12 mouse cellular contexts compared by ENCODE assay signal in genomic region chr13:95419204-95419749, GRCm38 (mm10). TPM values are rescaled to one million over a fixed set of nuclear protein-coding genes. Genes with fewer than 3 reads are reported as not detected.
DNase-seq lines count a peak whose midpoint lies in the region; ATAC-seq lines count a peak whose summit lies in the region.
"Had no signal": no experiment of that assay in that cellular context is flagged by ENCODE, and none has a peak within 500 bp of the region (broad histone marks: within the 10 kb centered on the region; RNA-seq: fewer than 3 reads in every experiment).

No protein-coding gene starts in this region.

- peak; percentile 34 to 46 for DNase-seq in right cerebral cortex, postnatal 10 days (ENCODE audit: low spot score in 2 of 2)
- no peak for DNase-seq in right cerebral cortex, postnatal 36 days (ENCODE audit: low spot score in 2 of 2)
- peak; percentile 33 for DNase-seq in embryonic facial prominence, embryonic 10.5 days (ENCODE audit: low spot score)
- no peak for DNase-seq in urinary bladder, postnatal 25 days (ENCODE audit: low spot score)
- DNase-seq in cerebellum, adult 11 months, result no peak
- DNase-seq in gastrocnemius, adult 18-20 months (ENCODE audit: low spot score), result no peak

- no peaks in the 10 kb centered on the region for H3K36me3 ChIP-seq in embryonic facial prominence, embryonic 10.5 days (replicated peaks)
- H3K36me3 ChIP-seq in hindbrain, embryonic 16.5 days (ENCODE audit: control insufficient read depth, insufficient read depth, low read length), result no peaks in the 10 kb centered on the region
- H3K36me3 ChIP-seq in neural tube, embryonic 15.5 days, result no peaks in the 10 kb centered on the region
- H3K36me3 ChIP-seq: heart, embryonic 15.5 days had no signal

- H3K27ac ChIP-seq in embryonic facial prominence, embryonic 10.5 days (replicated peaks), result no peak overlapping the region
- H3K27ac ChIP-seq in hindbrain, embryonic 16.5 days (ENCODE audit: low read depth, low read length), result no peak overlapping the region
- peak overlapping the region; percentile 60 for H3K27ac ChIP-seq in neural tube, embryonic 15.5 days (replicated peaks)
- H3K27ac ChIP-seq: heart, embryonic 15.5 days; macrophage had no signal

- no peak overlapping the region for H3K9ac ChIP-seq in hindbrain, embryonic 16.5 days (ENCODE audit: low read depth, low read length)
- no peak overlapping the region for H3K9ac ChIP-seq in neural tube, embryonic 15.5 days (replicated peaks)
- H3K9ac ChIP-seq: heart, embryonic 15.5 days had no signal

- peak; percentile 92 for ATAC-seq in hindbrain, embryonic 16.5 days
- ATAC-seq in neural tube, embryonic 15.5 days (ENCODE audit: low FRiP score), result peak; percentile 85
- ATAC-seq: Patski had no signal

- H3K4me3 ChIP-seq in embryonic facial prominence, embryonic 10.5 days, result no peak overlapping the region
- H3K4me3 ChIP-seq in hindbrain, embryonic 16.5 days (ENCODE audit: low read length), result no peak overlapping the region
- H3K4me3 ChIP-seq in neural tube, embryonic 15.5 days (replicated peaks), result no peak overlapping the region
- H3K4me3 ChIP-seq: heart, embryonic 15.5 days had no signal

- no peaks in the 10 kb centered on the region for H3K27me3 ChIP-seq in embryonic facial prominence, embryonic 10.5 days (replicated peaks; ENCODE audit: low read depth, poor library complexity, severe bottlenecking)
- no peaks in the 10 kb centered on the region for H3K27me3 ChIP-seq in hindbrain, embryonic 16.5 days (replicated peaks; ENCODE audit: control insufficient read depth, insufficient read depth, low read length)
- no peaks in the 10 kb centered on the region for H3K27me3 ChIP-seq in neural tube, embryonic 15.5 days (replicated peaks)
- H3K27me3 ChIP-seq: Patski had no signal

- WGBS in embryonic facial prominence, embryonic 10.5 days, result 45% methylated on average over 8 of the region's 8 CpGs
- 12% methylated on average over 8 of the region's 8 CpGs for WGBS in hindbrain, embryonic 16.5 days
- 15% methylated on average over 8 of the region's 8 CpGs for WGBS in neural tube, embryonic 15.5 days

- peak overlapping the region; percentile 23 for H3K4me2 ChIP-seq in hindbrain, embryonic 16.5 days (ENCODE audit: low read length)
- H3K4me2 ChIP-seq in neural tube, embryonic 15.5 days, result peak overlapping the region; percentile 39
- H3K4me2 ChIP-seq: heart, embryonic 15.5 days had no signal

- no peaks in the 10 kb centered on the region for H3K9me3 ChIP-seq in embryonic facial prominence, embryonic 10.5 days
- H3K9me3 ChIP-seq in hindbrain, embryonic 16.5 days (ENCODE audit: control insufficient read depth, low read length), result no peaks in the 10 kb centered on the region
- no peaks in the 10 kb centered on the region for H3K9me3 ChIP-seq in neural tube, embryonic 15.5 days (replicated peaks)
- H3K9me3 ChIP-seq: heart, embryonic 15.5 days had no signal

- H3K4me1 ChIP-seq in embryonic facial prominence, embryonic 10.5 days, result peaks cover 13% of the 10 kb centered on the region
- peaks cover 12% of the 10 kb centered on the region for H3K4me1 ChIP-seq in hindbrain, embryonic 16.5 days (ENCODE audit: control insufficient read depth, insufficient read depth, low read depth, low read length)
- H3K4me1 ChIP-seq in neural tube, embryonic 15.5 days, result peaks cover 12% of the 10 kb centered on the region
- H3K4me1 ChIP-seq: heart, embryonic 15.5 days had no signal

RNA-seq across cellular contexts. Expression of gene Crhbp, which starts 25.4 kb away (rescaled TPM):
- 0.80 and 1.4 TPM in 2 replicates for polyA plus RNA-seq in embryonic facial prominence, embryonic 10.5 days (2016; fragmentation: Nextera tagmentation; extraction: Ambion mirVana)
- polyA plus RNA-seq in hindbrain, embryonic 16.5 days (2015; fragmentation: Nextera tagmentation; extraction: Ambion mirVana), result 8.2 and 11.7 TPM in 2 replicates
- 6.5 and 7.5 TPM in 2 replicates for polyA plus RNA-seq in neural tube, embryonic 15.5 days (2015; fragmentation: Nextera tagmentation; extraction: Ambion mirVana)
- not detected for total RNA-seq in gastrocnemius, adult 18-20 months (2021)
- polyA plus RNA-seq: macrophage, Patski had no signal

RNA-seq across cellular contexts. Expression of gene Aggf1, which starts 44.1 kb away (rescaled TPM):
- 38.0 and 38.1 TPM in 2 replicates for polyA plus RNA-seq in embryonic facial prominence, embryonic 10.5 days (2016; fragmentation: Nextera tagmentation; extraction: Ambion mirVana)
- 31.4 and 33.0 TPM in 2 replicates for polyA plus RNA-seq in hindbrain, embryonic 16.5 days (2015; fragmentation: Nextera tagmentation; extraction: Ambion mirVana)
- polyA plus RNA-seq in neural tube, embryonic 15.5 days (2015; fragmentation: Nextera tagmentation; extraction: Ambion mirVana), result 32.4 and 32.5 TPM in 2 replicates
- total RNA-seq in gastrocnemius, adult 18-20 months (2021), result 10 to 100 TPM; 16.5 to 17.7 TPM

RNA-seq across cellular contexts. Expression of gene S100z, which starts 59.2 kb away (rescaled TPM):
- 0.60 TPM in 1 of 2 replicates, not detected in the other for polyA plus RNA-seq in embryonic facial prominence, embryonic 10.5 days (2016; fragmentation: Nextera tagmentation; extraction: Ambion mirVana)
- polyA plus RNA-seq in hindbrain, embryonic 16.5 days (2015; fragmentation: Nextera tagmentation; extraction: Ambion mirVana), result not detected in 2 replicates
- not detected in 2 replicates for polyA plus RNA-seq in neural tube, embryonic 15.5 days (2015; fragmentation: Nextera tagmentation; extraction: Ambion mirVana)
- total RNA-seq in gastrocnemius, adult 18-20 months (2021), result under 1 TPM in 1 of 2 experiments, not detected in 1; 0.69 TPM
- total RNA-seq: layer of hippocampus, postnatal 36 days had no signal
- polyA plus RNA-seq: heart, embryonic 15.5 days; macrophage; Patski had no signal

Comparison
In these comparisons a context has a peak if more than half of its experiments do, and no peak if none do; other contexts are left out.
1. DNase-seq: peak in right cerebral cortex, postnatal 10 days (2 of 2) and embryonic facial prominence, embryonic 10.5 days (single experiment); none in right cerebral cortex, postnatal 36 days (0 of 2), urinary bladder, postnatal 25 days (single experiment), cerebellum, adult 11 months (single experiment) and gastrocnemius, adult 18-20 months (single experiment).